Mouse (Mus musculus) layer of hippocampus, postnatal 25 days (tissue): ENCODE data around the gene Ipo9. TPM values are rescaled to one million over a fixed set of nuclear protein-coding genes. Genes with fewer than 3 reads are reported as not detected.

Experiments used
- DNase-seq, 2 experiments: peaks; one replicate each; pipeline ENCODE4 v3.0.0; 2022; ENCODE audit warnings: mixed read lengths in 2 of 2, low spot score in 1 of 2; ENCODE audit errors: extremely low spot score in 1 of 2
- total RNA-seq, 2 experiments: library from RNA; stranded (reverse); gene quantifications; 2 replicates each; pipeline ENCODE4 v1.2.3; 2021

The Ipo9 gene
- total RNA-seq, result 100 to 1,000 TPM; 138 to 148 TPM

- DNase-seq, result peak; percentile 86 to 88
Measured at GRCm38 (mm10) chr1:135429901-135430668, at the start of gene Ipo9. Ipo9 (minus strand) TSS chr1:135430499.

DNA sequence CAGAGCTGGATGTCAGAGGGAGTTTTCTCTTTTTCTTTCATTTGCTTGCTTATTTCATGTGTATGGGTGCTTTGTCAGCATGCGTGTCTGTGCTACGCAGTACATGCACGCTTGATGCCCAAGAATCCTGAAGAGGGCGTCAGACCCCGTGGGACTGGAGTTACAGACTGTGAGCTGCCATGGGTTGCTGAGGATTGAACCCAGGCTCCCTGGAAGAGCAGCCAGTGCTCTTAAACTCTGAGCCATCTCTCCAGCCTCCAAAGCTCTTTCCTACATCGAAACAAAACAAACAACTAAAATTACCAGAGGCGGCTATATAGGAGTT is 45.2 kb upstream of the Ipo9 start:
- no peak for DNase-seq

- no peak for DNase-seq
Measured at GRCm38 (mm10) chr1:135474861-135475570, 44.7 kb upstream of the Ipo9 start.

- no peak for DNase-seq
Measured at GRCm38 (mm10) chr1:135472536-135472935, 42.2 kb upstream of the Ipo9 start.

- no peak for DNase-seq
Measured at GRCm38 (mm10) chr1:135471742-135472141, 41.4 kb upstream of the Ipo9 start.

DNA sequence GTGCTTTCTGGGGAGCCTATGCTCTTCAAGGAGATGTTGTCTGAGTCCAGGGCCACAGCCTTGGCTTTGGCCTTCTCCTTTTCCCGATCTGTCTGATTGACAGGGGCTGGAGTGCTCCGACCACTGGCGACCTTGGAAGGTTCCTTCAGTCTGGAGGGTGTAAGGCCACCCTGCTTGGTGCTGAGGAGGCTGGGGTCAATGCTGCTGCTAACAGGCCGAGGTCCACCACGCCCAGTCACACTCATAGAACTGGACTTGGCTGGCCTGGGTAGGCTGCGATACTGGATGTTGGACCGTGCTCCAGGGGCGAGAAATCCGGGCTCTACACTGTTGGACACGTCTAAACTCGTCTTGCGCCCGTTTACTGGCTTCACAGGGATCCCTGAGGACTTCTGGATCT is 40.2 kb upstream of the Ipo9 start:
- no peak for DNase-seq

- DNase-seq, result no peak
Measured at GRCm38 (mm10) chr1:135467462-135467861, 37.2 kb upstream of the Ipo9 start.

DNA sequence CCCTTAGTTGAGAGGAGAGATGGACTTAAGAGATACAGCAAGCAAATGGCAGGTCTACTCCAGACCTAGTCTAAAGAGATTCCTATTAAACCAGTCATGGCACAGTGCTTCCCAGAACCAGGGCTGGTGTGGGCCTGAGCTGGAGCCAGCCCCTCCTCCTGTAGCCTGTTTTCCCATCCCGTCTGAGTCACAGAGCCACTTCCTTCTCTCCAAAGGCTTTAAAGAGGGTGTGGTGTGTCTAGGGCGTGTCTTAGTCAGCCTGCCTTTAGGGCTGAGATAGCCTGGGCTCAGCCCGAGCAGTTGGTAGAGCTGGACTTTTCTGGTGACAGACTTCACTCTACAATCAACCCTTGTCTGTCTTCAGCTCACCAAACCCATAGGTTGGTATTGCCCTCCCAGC is 36.6 kb upstream of the Ipo9 start:
- DNase-seq, result no peak

DNA sequence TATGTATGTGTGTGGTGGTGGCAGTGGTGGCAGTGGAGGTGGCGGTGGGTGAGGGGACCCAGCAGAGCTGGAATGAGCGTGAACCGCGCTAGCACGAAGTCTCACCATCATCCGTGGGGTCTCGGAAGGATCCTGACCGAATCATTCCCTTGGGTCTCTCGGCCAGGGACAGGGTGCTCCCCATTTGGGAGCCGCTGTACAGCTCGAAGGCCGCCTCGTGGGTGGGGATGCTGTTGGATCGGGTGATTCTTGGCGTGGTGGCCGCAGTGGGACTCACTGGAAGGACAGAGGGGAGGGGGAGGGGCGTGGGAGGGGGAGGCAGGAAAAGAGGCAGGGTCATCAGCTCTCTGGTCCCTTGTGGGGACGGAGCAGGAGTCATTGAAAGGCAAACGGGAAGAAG is 35.4 kb upstream of the Ipo9 start:
- no peak for DNase-seq

- no peak for DNase-seq
Measured at GRCm38 (mm10) chr1:135462736-135463135, 32.4 kb upstream of the Ipo9 start.

GRCm38 (mm10) chr1:135462304-135462703 is 32.0 kb upstream of the Ipo9 start:
- no peak for DNase-seq

- DNase-seq, result peak; percentile 56 to 87
Measured at GRCm38 (mm10) chr1:135461097-135461730, 30.9 kb upstream of the Ipo9 start.

DNA sequence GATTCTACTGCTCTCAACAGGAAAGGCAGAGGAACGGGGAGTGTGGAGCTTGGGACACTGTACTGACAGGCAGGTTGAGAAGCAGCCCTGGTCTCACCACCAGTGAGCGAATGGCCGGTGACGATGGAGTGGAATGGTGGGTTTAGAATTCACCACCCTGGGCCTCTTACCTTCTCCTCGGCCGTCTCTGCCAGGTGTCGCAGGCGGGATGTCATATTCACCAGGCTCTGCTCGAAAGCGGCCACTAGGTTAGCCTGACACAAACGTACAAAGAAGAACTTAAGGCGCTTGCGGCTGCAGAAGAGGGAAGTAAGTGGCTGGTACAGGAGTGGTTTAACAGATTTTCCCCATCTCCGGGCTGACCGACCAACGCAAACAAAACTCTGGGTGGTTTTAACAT is 30.2 kb upstream of the Ipo9 start:
- no peak for DNase-seq

- DNase-seq, result no peak
Measured at GRCm38 (mm10) chr1:135457860-135458259, 27.6 kb upstream of the Ipo9 start.

DNA sequence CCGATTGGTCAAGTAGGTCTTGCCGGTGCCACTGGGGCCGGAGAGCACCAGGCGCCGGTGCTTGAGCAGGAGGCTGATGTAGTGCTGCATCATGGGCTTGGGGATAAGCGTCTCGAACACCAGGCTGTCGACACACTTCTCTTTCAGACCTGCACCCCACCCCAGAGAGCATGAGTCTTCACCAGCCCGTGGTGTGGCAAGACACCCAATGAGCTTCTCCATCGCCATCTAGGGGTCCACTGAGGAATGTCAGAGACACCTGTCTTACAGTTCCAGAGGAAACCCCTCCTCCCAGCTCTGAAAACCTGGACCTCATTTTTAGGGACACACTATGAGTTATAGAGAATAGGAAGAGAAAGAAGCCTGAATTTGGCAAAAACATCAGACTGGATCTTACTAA is 22.0 kb upstream of the Ipo9 start:
- DNase-seq, result peak in 1 of 2 experiments; percentile 40

GRCm38 (mm10) chr1:135451419-135451818 is 21.1 kb upstream of the Ipo9 start:
- DNase-seq, result no peak

DNA sequence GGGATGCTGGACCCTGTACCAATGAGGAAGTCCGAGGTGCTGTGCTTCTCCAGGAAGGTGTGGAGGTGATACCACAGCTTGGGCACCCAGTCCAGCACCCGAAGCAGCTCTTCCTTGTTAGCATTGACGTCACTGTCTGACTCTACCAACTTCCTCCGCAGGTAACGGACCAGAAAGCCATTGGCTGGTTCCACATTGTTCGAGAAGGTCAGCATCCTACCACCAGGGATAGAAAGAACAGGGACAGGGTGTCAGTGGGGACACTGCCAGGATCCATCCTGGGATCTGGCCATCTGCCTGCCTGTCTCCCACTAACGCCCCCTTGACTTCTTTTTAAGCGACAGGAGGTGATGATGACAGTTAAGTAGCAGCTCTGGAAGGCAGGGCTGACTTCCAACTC is 19.6 kb upstream of the Ipo9 start:
- DNase-seq, result no peak

GRCm38 (mm10) chr1:135448940-135449339 is 18.6 kb upstream of the Ipo9 start:
- no peak for DNase-seq

- no peak for DNase-seq
Measured at GRCm38 (mm10) chr1:135443506-135443905, 13.2 kb upstream of the Ipo9 start.

GRCm38 (mm10) chr1:135441861-135442260 is 11.6 kb upstream of the Ipo9 start:
- DNase-seq, result no peak

DNA sequence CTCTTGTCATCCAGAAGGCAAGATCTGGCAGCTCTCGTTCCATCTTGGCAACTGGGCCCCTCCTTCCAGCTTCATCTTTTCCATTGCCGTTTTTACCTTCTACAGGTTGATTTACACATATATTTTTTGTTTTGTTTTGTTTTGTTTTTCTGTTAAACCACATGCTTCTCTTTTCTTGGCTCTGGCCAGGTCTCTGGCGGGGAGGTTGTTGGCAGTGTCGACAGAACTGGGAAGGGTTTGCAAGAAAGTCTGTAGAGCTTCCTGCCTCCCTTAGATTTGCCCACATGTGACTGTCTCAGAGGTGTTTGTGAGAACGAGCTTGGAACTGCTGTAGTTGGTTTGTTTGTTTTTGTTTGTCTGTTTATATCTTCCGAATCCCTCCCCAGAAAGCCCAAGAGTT is 10.7 kb upstream of the Ipo9 start:
- DNase-seq, result no peak

- DNase-seq, result no peak
Measured at GRCm38 (mm10) chr1:135438801-135439200, 8.5 kb upstream of the Ipo9 start.
